Mouse (Mus musculus) embryo, embryonic 10 days (tissue): ENCODE data around the gene Scube1.

Experiments used
- DNase-seq: peaks from one replicate; pipeline ENCODE4 v3.0.0-alpha.2; 2015; ENCODE audit warnings: low spot score

The Scube1 gene

GRCm38 (mm10) chr15:83563857-83564651 lies 160.8 kb downstream of the Scube1 start:
- DNase-seq, result peak; percentile 65

GRCm38 (mm10) chr15:83563327-83563856 lies 161.4 kb downstream of the Scube1 start, which contains the start of the genes Tspo and Mcat:
Gene Tspo (plus strand): TSS chr15:83563592.
Gene Mcat (minus strand): TSS chr15:83563787.
- DNase-seq, result no peak

DNA sequence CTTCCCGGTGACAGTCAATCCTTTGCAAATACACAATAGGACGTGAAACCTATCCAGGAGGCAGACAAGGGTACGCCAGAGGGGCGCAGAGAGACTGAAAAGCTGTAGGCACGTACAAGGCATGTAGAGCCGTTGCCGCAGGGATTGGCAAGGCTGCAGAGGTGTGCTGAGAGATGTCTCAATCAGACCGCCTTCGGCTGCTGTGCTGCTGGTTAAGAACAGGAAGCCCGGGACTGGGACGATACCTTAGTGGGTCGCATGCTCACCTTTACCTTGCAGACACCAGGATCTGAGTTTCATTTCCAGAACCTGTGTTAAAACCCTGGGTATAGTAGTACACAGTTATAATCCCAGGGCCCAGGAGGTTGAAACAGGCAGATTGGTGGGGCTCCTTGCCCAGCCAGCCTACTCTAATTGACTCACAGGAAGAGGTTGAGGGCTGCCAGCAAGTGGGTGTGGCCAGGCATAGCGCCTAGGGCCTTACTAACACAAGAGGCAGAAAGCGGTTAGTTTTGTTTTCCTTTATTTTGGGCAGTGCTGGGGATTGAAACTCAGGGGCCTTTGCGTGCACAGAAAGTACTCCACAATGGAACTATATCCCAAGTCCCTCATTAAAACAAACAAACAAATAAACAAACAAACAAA lies 162.1 kb downstream of the Scube1 start:
- DNase-seq, result peak; percentile 65

GRCm38 (mm10) chr15:83560941-83561477 lies 163.8 kb downstream of the Scube1 start:
- DNase-seq, result no peak

DNA sequence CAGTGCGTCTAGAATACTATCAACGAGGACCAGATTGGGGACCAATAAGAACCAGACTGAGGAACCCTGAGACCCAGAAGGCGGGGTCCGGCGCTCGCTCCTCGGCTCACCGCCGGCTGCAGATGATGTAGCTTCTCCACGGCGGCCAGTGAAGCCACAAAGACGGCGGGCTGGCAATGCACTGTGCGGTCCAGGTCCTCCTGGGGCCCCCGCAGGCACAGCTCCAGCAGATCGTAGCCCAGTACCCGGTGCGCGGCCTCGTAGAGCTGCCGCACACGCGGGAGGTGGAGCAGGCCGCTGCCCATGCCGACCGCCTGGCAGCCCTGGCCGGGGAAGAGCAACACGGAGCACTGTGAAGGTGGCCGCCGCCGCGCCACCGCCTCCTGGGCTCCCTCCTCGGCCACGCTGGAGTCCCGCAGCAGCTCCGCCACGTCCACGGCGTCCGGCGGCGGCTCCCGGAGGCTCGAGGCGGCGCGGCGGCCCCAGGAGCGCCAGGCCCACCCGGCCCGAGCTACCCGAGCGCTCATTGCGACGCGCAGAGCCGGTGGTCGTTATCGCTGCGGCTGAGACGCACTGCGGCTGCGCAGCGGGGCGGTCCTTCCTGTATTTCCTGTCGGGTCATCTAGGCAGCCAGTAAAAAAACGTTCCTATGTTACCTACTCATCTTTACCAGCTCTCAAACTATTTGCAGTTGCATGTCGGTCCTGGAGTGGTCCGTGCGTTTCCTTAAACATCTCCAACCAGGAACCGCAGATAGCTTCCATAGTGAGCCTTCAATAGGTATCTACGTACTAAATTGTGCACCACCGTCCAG lies 169.5 kb downstream of the Scube1 start:
- peak; percentile 97 for DNase-seq
